Mouse (Mus musculus): ENCODE data around the gene Ptrh1. TPM values are rescaled to one million over a fixed set of nuclear protein-coding genes. Genes with fewer than 3 reads are reported as not detected.

Ptrh1 gene
- polyA plus RNA-seq, 1 experiment from 2014 or later: 4.9 TPM

DNA sequence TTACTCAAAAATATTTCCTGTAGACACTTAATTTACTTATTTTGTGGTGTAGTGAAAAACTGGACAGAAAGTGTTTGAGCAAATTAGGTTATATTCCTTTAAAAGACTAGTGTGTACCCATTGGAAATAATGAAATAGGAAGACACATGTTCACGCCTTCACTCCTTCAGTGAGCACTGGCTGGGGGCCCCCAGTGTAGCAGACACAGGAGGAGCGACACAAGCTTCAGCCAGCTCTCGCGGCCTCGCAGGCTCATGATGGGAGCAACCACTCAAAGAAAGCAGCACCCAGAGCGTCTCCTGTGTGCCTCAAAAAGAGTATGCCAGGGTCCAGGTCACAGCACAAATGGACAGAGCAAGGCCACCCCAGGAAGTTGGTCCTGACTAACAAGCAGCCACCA, 50.2 kb downstream of the Ptrh1 start:
- Histone ChIP-seq H3K4me3 (ENCODE audit: low read depth, low read length) (no peak overlapping the region), H3K9me3 (ENCODE audit: control insufficient read depth, low read length) (no peaks in the 10 kb centered on the region), H3K9ac (ENCODE audit: low read depth, low read length) (no peak overlapping the region), H3K27me3 (replicated peaks; ENCODE audit: control insufficient read depth, insufficient read depth, low read length) (no peaks in the 10 kb centered on the region), H3K4me2 (no peak overlapping the region), H3K36me3 (ENCODE audit: control insufficient read depth, insufficient read depth, low read length) (no peaks in the 10 kb centered on the region), H3K27ac (ENCODE audit: low read depth, low read length) (no peak overlapping the region), H3K4me1 (replicated peaks; ENCODE audit: control insufficient read depth, insufficient read depth, low read length) (0 out of 2 replicates have a peak, but pooled peaks cover 2% of the 10 kb centered on the region)
- DNase-seq (ENCODE audit: low spot score) (no peak), ATAC-seq (replicated peaks; ENCODE audit: low FRiP score) (no peak)
- 84% methylated on average over 6 of the region's 6 CpGs for WGBS

Other genes with a start within 250 kb of the Ptrh1 start
- 4.1 and 6.5 TPM in 2 replicates for gene Fam102a, start 240.5 kb upstream of the Ptrh1 start, polyA plus RNA-seq (2014; fragmentation: Nextera tagmentation; extraction: Ambion mirVana)
- 100 and 109 TPM in 2 replicates for gene Dpm2, start 204.9 kb upstream of the Ptrh1 start, polyA plus RNA-seq (2014; fragmentation: Nextera tagmentation; extraction: Ambion mirVana)
- gene Pip5kl1, start 201.0 kb upstream of the Ptrh1 start, polyA plus RNA-seq (2014; fragmentation: Nextera tagmentation; extraction: Ambion mirVana): 0.48 TPM in 1 of 2 replicates, not detected in the other
- not detected in 2 replicates for gene 9430097D07Rik, start 200.1 kb upstream of the Ptrh1 start, polyA plus RNA-seq (2014; fragmentation: Nextera tagmentation; extraction: Ambion mirVana)
- 26.0 and 28.8 TPM in 2 replicates for gene St6galnac4, start 188.7 kb upstream of the Ptrh1 start, polyA plus RNA-seq (2014; fragmentation: Nextera tagmentation; extraction: Ambion mirVana)
- gene St6galnac6, start 176.1 kb upstream of the Ptrh1 start, polyA plus RNA-seq (2014; fragmentation: Nextera tagmentation; extraction: Ambion mirVana): 9.6 and 10.6 TPM in 2 replicates
- 6.7 and 8.3 TPM in 2 replicates for gene Ak1, start 154.0 kb upstream of the Ptrh1 start, polyA plus RNA-seq (2014; fragmentation: Nextera tagmentation; extraction: Ambion mirVana)
- gene Eng, start 129.2 kb upstream of the Ptrh1 start, polyA plus RNA-seq (2014; fragmentation: Nextera tagmentation; extraction: Ambion mirVana): 39.2 and 40.1 TPM in 2 replicates
- gene Fpgs, start 71.6 kb upstream of the Ptrh1 start, polyA plus RNA-seq (2014; fragmentation: Nextera tagmentation; extraction: Ambion mirVana): 46.2 and 47.1 TPM in 2 replicates
- 83.4 and 84.5 TPM in 2 replicates for gene Cdk9, start 62.7 kb upstream of the Ptrh1 start, polyA plus RNA-seq (2014; fragmentation: Nextera tagmentation; extraction: Ambion mirVana)
- gene Sh2d3c, start 54.7 kb upstream of the Ptrh1 start, polyA plus RNA-seq (2014; fragmentation: Nextera tagmentation; extraction: Ambion mirVana): 13.4 and 14.2 TPM in 2 replicates
- 0.22 TPM in 1 of 2 replicates, not detected in the other for gene 6330409D20Rik, start 34.8 kb upstream of the Ptrh1 start, polyA plus RNA-seq (2014; fragmentation: Nextera tagmentation; extraction: Ambion mirVana)
- 57.2 and 60.5 TPM in 2 replicates for gene Tor2a, start 18.6 kb upstream of the Ptrh1 start, polyA plus RNA-seq (2014; fragmentation: Nextera tagmentation; extraction: Ambion mirVana)
- 0.30 and 0.31 TPM in 2 replicates for gene Ttc16, start 153 bp upstream of the Ptrh1 start, polyA plus RNA-seq (2014; fragmentation: Nextera tagmentation; extraction: Ambion mirVana)
- 0.30 and 0.79 TPM in 2 replicates for gene Cfap157, start 8.6 kb downstream of the Ptrh1 start, polyA plus RNA-seq (2014; fragmentation: Nextera tagmentation; extraction: Ambion mirVana)
- 11.8 and 12.0 TPM in 2 replicates for gene Stxbp1, start 71.5 kb downstream of the Ptrh1 start, polyA plus RNA-seq (2014; fragmentation: Nextera tagmentation; extraction: Ambion mirVana)
- 11.1 and 11.9 TPM in 2 replicates for gene Fam129b, start 100.3 kb downstream of the Ptrh1 start, polyA plus RNA-seq (2014; fragmentation: Nextera tagmentation; extraction: Ambion mirVana)
- gene Rpl12, start 185.8 kb downstream of the Ptrh1 start, polyA plus RNA-seq (2014; fragmentation: Nextera tagmentation; extraction: Ambion mirVana): 276 and 295 TPM in 2 replicates
- gene Lrsam1, start 185.8 kb downstream of the Ptrh1 start, polyA plus RNA-seq (2014; fragmentation: Nextera tagmentation; extraction: Ambion mirVana): 6.1 and 6.7 TPM in 2 replicates
- gene Slc2a8, start 206.3 kb downstream of the Ptrh1 start, polyA plus RNA-seq (2014; fragmentation: Nextera tagmentation; extraction: Ambion mirVana): 15.0 TPM in 2 replicates

Measured in liver, embryonic 11.5 days (tissue).